Mouse (Mus musculus): ENCODE data around the gene Ring1. TPM values are rescaled to one million over a fixed set of nuclear protein-coding genes. Genes with fewer than 3 reads are reported as not detected.
A peak's percentile ranks its signal among the peaks of the same experiment; 100 is the strongest.

Ring1 gene
- polyA plus RNA-seq, 2 experiments, result 1.2 to 9.7 TPM

- Histone ChIP-seq H3K4me3 (ENCODE audit: insufficient read depth in 1 of 2, low read depth in 2 of 2, low read length in 2 of 2) (no peak overlapping the region), H3K9me3 (ENCODE audit: control insufficient read depth, low read length) (no peaks in the 10 kb centered on the region), H3K4me2 (ENCODE audit: low read depth) (peak overlapping the region; percentile 85; the same call in 1 of the 2 replicates), H3K9ac (replicated peaks) (no peak overlapping the region), H3K27me3 (ENCODE audit: control insufficient read depth, insufficient read depth, low read length) (no peaks in the 10 kb centered on the region), H3K36me3 (replicated peaks; ENCODE audit: control insufficient read depth, insufficient read depth, low read depth) (peaks cover 11% of the 10 kb centered on the region), H3K27ac (no peak overlapping the region), H3K4me1 (replicated peaks; ENCODE audit: control insufficient read depth in 2 of 2, insufficient read depth in 2 of 2, low read length in 1 of 2) (peaks cover 10 to 27% of the 10 kb centered on the region in 2 experiments)
- no peak for ATAC-seq (ENCODE audit: insufficient read depth)
- 72% methylated on average over 18 of the region's 18 CpGs for WGBS (ENCODE audit: insufficient replicate concordance)
- no peak for TF ChIP-seq CTCF (IDR thresholded peaks at IDR 0.05; ENCODE audit: low read depth)
- no peak for DNase-seq (ENCODE audit: low read depth in 3 of 3, low spot score in 3 of 3)
Measured at GRCm38 (mm10) chr17:34029150-34029889, 4.8 kb upstream of the Ring1 start.

- H3K4me3 ChIP-seq (ENCODE audit: insufficient read depth in 1 of 2, low read depth in 2 of 2, low read length in 2 of 2), result no peak overlapping the region
- no peak overlapping the region for H3K9ac ChIP-seq (replicated peaks)
- no peaks in the 10 kb centered on the region for H3K27me3 ChIP-seq (ENCODE audit: control insufficient read depth, insufficient read depth, low read length)
- WGBS (ENCODE audit: insufficient replicate concordance), result 77% methylated on average over 17 of the region's 17 CpGs
- peaks cover 10 to 31% of the 10 kb centered on the region in 2 experiments for H3K4me1 ChIP-seq (replicated peaks; ENCODE audit: control insufficient read depth in 2 of 2, insufficient read depth in 2 of 2, low read length in 1 of 2)
- H3K27ac ChIP-seq, result no peak overlapping the region
- no peak for TF ChIP-seq CTCF (IDR thresholded peaks at IDR 0.05; ENCODE audit: low read depth)
- no peak for TF ChIP-seq EP300 (IDR thresholded peaks at IDR 0.05; ENCODE audit: low read depth)
- ATAC-seq (ENCODE audit: insufficient read depth), result no peak
- peaks cover 11% of the 10 kb centered on the region for H3K36me3 ChIP-seq (replicated peaks; ENCODE audit: control insufficient read depth, insufficient read depth, low read depth)
- peak overlapping the region; percentile 70; the same call in 1 of the 2 replicates for H3K4me2 ChIP-seq (ENCODE audit: low read depth)
- no peak for DNase-seq (ENCODE audit: low read depth in 3 of 3, low spot score in 3 of 3)
- no peaks in the 10 kb centered on the region for H3K9me3 ChIP-seq (ENCODE audit: control insufficient read depth, low read length)
Measured at GRCm38 (mm10) chr17:34028501-34029149, 4.1 kb upstream of the Ring1 start.

- Histone ChIP-seq H3K27ac (peak within 1 kb of the TSS; percentile 9; the same call in 1 of the 2 replicates), H3K27me3 (ENCODE audit: control insufficient read depth, insufficient read depth, low read length) (no peaks in the 10 kb centered on the region), H3K9ac (replicated peaks) (peak within 1 kb of the TSS; percentile 66), H3K4me2 (ENCODE audit: low read depth) (peak within 1 kb of the TSS; percentile 70), H3K9me3 (ENCODE audit: control insufficient read depth, low read length) (no peaks in the 10 kb centered on the region), H3K4me1 (replicated peaks; ENCODE audit: control insufficient read depth in 2 of 2, insufficient read depth in 2 of 2, low read length in 1 of 2) (peaks cover 10 to 27% of the 10 kb centered on the region in 2 experiments), H3K36me3 (replicated peaks; ENCODE audit: control insufficient read depth, insufficient read depth, low read depth) (peaks cover 11% of the 10 kb centered on the region), H3K4me3 (ENCODE audit: insufficient read depth in 1 of 2, low read depth in 2 of 2, low read length in 2 of 2) (peak within 1 kb of the TSS; percentile 68 to 81)
- under 1% methylated on average over 48 of the region's 49 CpGs for WGBS (ENCODE audit: insufficient replicate concordance)
- peak; percentile 56 for TF ChIP-seq CTCF (IDR thresholded peaks at IDR 0.05; ENCODE audit: low read depth)
- no peak for TF ChIP-seq EP300 (IDR thresholded peaks at IDR 0.05; ENCODE audit: low read depth)
- ATAC-seq (ENCODE audit: insufficient read depth) (peak; percentile 77), DNase-seq (ENCODE audit: low read depth in 3 of 3, low spot score in 3 of 3) (peak; percentile 83 to 89 (median 87))
Measured at GRCm38 (mm10) chr17:34027656-34028223, 3.3 kb upstream of the Ring1 start, which contains the start of gene H2-Ke6. H2-Ke6 (minus strand) TSS chr17:34028060.

GRCm38 (mm10) chr17:34026917-34027655 is 2.6 kb upstream of the Ring1 start:
- DNase-seq (ENCODE audit: low read depth in 3 of 3, low spot score in 3 of 3), result peak in 1 of 3 experiments; percentile 38
- Histone ChIP-seq H3K9ac (replicated peaks) (peak overlapping the region; percentile 66), H3K27me3 (ENCODE audit: control insufficient read depth, insufficient read depth, low read length) (no peaks in the 10 kb centered on the region), H3K4me2 (ENCODE audit: low read depth) (peak overlapping the region; percentile 70), H3K27ac (peak overlapping the region; percentile 9; the same call in 1 of the 2 replicates), H3K4me1 (replicated peaks; ENCODE audit: control insufficient read depth in 2 of 2, insufficient read depth in 2 of 2, low read length in 1 of 2) (peaks cover 10 to 25% of the 10 kb centered on the region in 2 experiments), H3K36me3 (replicated peaks; ENCODE audit: control insufficient read depth, insufficient read depth, low read depth) (peaks cover 11% of the 10 kb centered on the region), H3K4me3 (ENCODE audit: insufficient read depth in 1 of 2, low read depth in 2 of 2, low read length in 2 of 2) (peak overlapping the region; percentile 68 to 81), H3K9me3 (ENCODE audit: control insufficient read depth, low read length) (no peaks in the 10 kb centered on the region)
- no peak for ATAC-seq (ENCODE audit: insufficient read depth)
- 12% methylated on average over 36 of the region's 36 CpGs for WGBS (ENCODE audit: insufficient replicate concordance)
- TF ChIP-seq CTCF (IDR thresholded peaks at IDR 0.05; ENCODE audit: low read depth), result no peak; the same call in 1 of the 2 replicates
- no peak for TF ChIP-seq EP300 (IDR thresholded peaks at IDR 0.05; ENCODE audit: low read depth)

All from liver, embryonic 14.5 days (tissue).